Mouse (Mus musculus): ENCODE results near the gene Itgam. TPM values are rescaled to one million over a fixed set of nuclear protein-coding genes. Genes with fewer than 3 reads are reported as not detected.
"Not testable (repeated sequence)": the region's sequence is repeated elsewhere in the genome, so short reads cannot be mapped to it uniquely, and the experiment has no call there.

Itgam gene
- polyA plus RNA-seq (2014; fragmentation: Nextera tagmentation; extraction: Ambion mirVana): 0.63 and 0.82 TPM in 2 replicates

GRCm38 (mm10) chr7:128062456-128062855 is at the start of gene Itgam, which contains the start of gene Gm49368:
TSS of gene Itgam (plus strand) at chr7:128062640.
TSS of gene Gm49368 (plus strand) at chr7:128062683.
- Histone ChIP-seq H3K4me1 (ENCODE audit: control insufficient read depth in 2 of 2, insufficient read depth in 2 of 2, low read length in 2 of 2) (no peaks in the 10 kb centered on the region), H3K4me3 (ENCODE audit: control insufficient read depth in 1 of 2, insufficient read depth in 1 of 2, low read depth in 1 of 2, low read length in 2 of 2) (no peak within 1 kb of the TSS), H3K36me3 (ENCODE audit: control insufficient read depth, insufficient read depth, low read length) (no peaks in the 10 kb centered on the region), H3K9me3 (ENCODE audit: control insufficient read depth, low read length) (no peaks in the 10 kb centered on the region), H3K27me3 (ENCODE audit: control insufficient read depth, insufficient read depth, low read length) (no peaks in the 10 kb centered on the region), H3K27ac (replicated peaks in 1 of 2; ENCODE audit: control insufficient read depth in 1 of 2, insufficient read depth in 1 of 2, low read depth in 2 of 2, low read length in 2 of 2) (no peak within 1 kb of the TSS), H3K4me2 (ENCODE audit: low read length) (no peak within 1 kb of the TSS), H3K9ac (ENCODE audit: low read length) (no peak within 1 kb of the TSS)
- no peak for ATAC-seq (ENCODE audit: insufficient number of reproducible peaks, insufficient read depth, low FRiP score, low read depth)
- 88% methylated on average over 7 of the region's 7 CpGs for WGBS

GRCm38 (mm10) chr7:128013116-128013515 is 49.3 kb upstream of the Itgam start:
- H3K9ac ChIP-seq (ENCODE audit: low read length): no peak overlapping the region
- no peaks in the 10 kb centered on the region; the same call in 1 of the 2 replicates for H3K27me3 ChIP-seq (ENCODE audit: control insufficient read depth, insufficient read depth, low read length)
- H3K9me3 ChIP-seq (ENCODE audit: control insufficient read depth, low read length): no peaks in the 10 kb centered on the region
- H3K4me1 ChIP-seq (ENCODE audit: control insufficient read depth in 2 of 2, insufficient read depth in 2 of 2, low read length in 2 of 2): no peaks in the 10 kb centered on the region; a peak in 1 of 4 replicates
- no peak overlapping the region for H3K4me2 ChIP-seq (ENCODE audit: low read length)
- no peak overlapping the region for H3K27ac ChIP-seq (replicated peaks in 1 of 2; ENCODE audit: control insufficient read depth in 1 of 2, insufficient read depth in 1 of 2, low read depth in 2 of 2, low read length in 2 of 2)
- H3K4me3 ChIP-seq (ENCODE audit: control insufficient read depth in 1 of 2, insufficient read depth in 1 of 2, low read depth in 1 of 2, low read length in 2 of 2): no peak overlapping the region
- 88% methylated on average over 13 of the region's 13 CpGs for WGBS
- ATAC-seq (ENCODE audit: insufficient number of reproducible peaks, insufficient read depth, low FRiP score, low read depth): no peak
- H3K36me3 ChIP-seq (ENCODE audit: control insufficient read depth, insufficient read depth, low read length): no peaks in the 10 kb centered on the region

GRCm38 (mm10) chr7:128016134-128016533 is 46.3 kb upstream of the Itgam start:
- not testable (repeated sequence) for H3K4me2 ChIP-seq (ENCODE audit: low read length); H3K27ac ChIP-seq (replicated peaks in 1 of 2; ENCODE audit: control insufficient read depth in 1 of 2, insufficient read depth in 1 of 2, low read depth in 2 of 2, low read length in 2 of 2); H3K36me3 ChIP-seq (ENCODE audit: control insufficient read depth, insufficient read depth, low read length); ATAC-seq (ENCODE audit: insufficient number of reproducible peaks, insufficient read depth, low FRiP score, low read depth); H3K4me3 ChIP-seq (ENCODE audit: control insufficient read depth in 1 of 2, insufficient read depth in 1 of 2, low read depth in 1 of 2, low read length in 2 of 2); H3K9ac ChIP-seq (ENCODE audit: low read length); H3K27me3 ChIP-seq (ENCODE audit: control insufficient read depth, insufficient read depth, low read length); H3K9me3 ChIP-seq (ENCODE audit: control insufficient read depth, low read length); H3K4me1 ChIP-seq (ENCODE audit: control insufficient read depth in 2 of 2, insufficient read depth in 2 of 2, low read length in 2 of 2)
- 63% methylated on average over 5 of the region's 5 CpGs for WGBS

GRCm38 (mm10) chr7:128016650-128017049 is 45.8 kb upstream of the Itgam start:
- 86% methylated on average over 6 of the region's 6 CpGs for WGBS
- Histone ChIP-seq H3K27ac (replicated peaks in 1 of 2; ENCODE audit: control insufficient read depth in 1 of 2, insufficient read depth in 1 of 2, low read depth in 2 of 2, low read length in 2 of 2) (no peak overlapping the region), H3K4me3 (ENCODE audit: control insufficient read depth in 1 of 2, insufficient read depth in 1 of 2, low read depth in 1 of 2, low read length in 2 of 2) (no peak overlapping the region), H3K9me3 (ENCODE audit: control insufficient read depth, low read length) (no peaks in the 10 kb centered on the region), H3K27me3 (ENCODE audit: control insufficient read depth, insufficient read depth, low read length) (no peaks in the 10 kb centered on the region), H3K36me3 (ENCODE audit: control insufficient read depth, insufficient read depth, low read length) (no peaks in the 10 kb centered on the region), H3K4me1 (ENCODE audit: control insufficient read depth in 2 of 2, insufficient read depth in 2 of 2, low read length in 2 of 2) (no peaks in the 10 kb centered on the region), H3K9ac (ENCODE audit: low read length) (no peak overlapping the region), H3K4me2 (ENCODE audit: low read length) (no peak overlapping the region)
- no peak for ATAC-seq (ENCODE audit: insufficient number of reproducible peaks, insufficient read depth, low FRiP score, low read depth)

GRCm38 (mm10) chr7:128018275-128018674 is 44.2 kb upstream of the Itgam start:
- no peaks in the 10 kb centered on the region for H3K4me1 ChIP-seq (ENCODE audit: control insufficient read depth in 2 of 2, insufficient read depth in 2 of 2, low read length in 2 of 2)
- ATAC-seq (ENCODE audit: insufficient number of reproducible peaks, insufficient read depth, low FRiP score, low read depth): no peak
- WGBS: 84% methylated on average over 3 of the region's 3 CpGs
- H3K9me3 ChIP-seq (ENCODE audit: control insufficient read depth, low read length): no peaks in the 10 kb centered on the region
- H3K4me3 ChIP-seq (ENCODE audit: control insufficient read depth in 1 of 2, insufficient read depth in 1 of 2, low read depth in 1 of 2, low read length in 2 of 2): no peak overlapping the region
- H3K27me3 ChIP-seq (ENCODE audit: control insufficient read depth, insufficient read depth, low read length): no peaks in the 10 kb centered on the region
- no peak overlapping the region for H3K9ac ChIP-seq (ENCODE audit: low read length)
- no peak overlapping the region for H3K4me2 ChIP-seq (ENCODE audit: low read length)
- H3K36me3 ChIP-seq (ENCODE audit: control insufficient read depth, insufficient read depth, low read length): no peaks in the 10 kb centered on the region
- H3K27ac ChIP-seq (replicated peaks in 1 of 2; ENCODE audit: control insufficient read depth in 1 of 2, insufficient read depth in 1 of 2, low read depth in 2 of 2, low read length in 2 of 2): no peak overlapping the region

- ATAC-seq (ENCODE audit: insufficient number of reproducible peaks, insufficient read depth, low FRiP score, low read depth): no peak
- no peak overlapping the region for H3K9ac ChIP-seq (ENCODE audit: low read length)
- no peak overlapping the region for H3K4me2 ChIP-seq (ENCODE audit: low read length)
- no peaks in the 10 kb centered on the region for H3K36me3 ChIP-seq (ENCODE audit: control insufficient read depth, insufficient read depth, low read length)
- H3K27ac ChIP-seq (replicated peaks in 1 of 2; ENCODE audit: control insufficient read depth in 1 of 2, insufficient read depth in 1 of 2, low read depth in 2 of 2, low read length in 2 of 2): no peak overlapping the region
- 53% methylated on average over 2 of the region's 2 CpGs for WGBS
- H3K4me3 ChIP-seq (ENCODE audit: control insufficient read depth in 1 of 2, insufficient read depth in 1 of 2, low read depth in 1 of 2, low read length in 2 of 2): no peak overlapping the region
- no peaks in the 10 kb centered on the region for H3K27me3 ChIP-seq (ENCODE audit: control insufficient read depth, insufficient read depth, low read length)
- H3K9me3 ChIP-seq (ENCODE audit: control insufficient read depth, low read length): no peaks in the 10 kb centered on the region
- no peaks in the 10 kb centered on the region for H3K4me1 ChIP-seq (ENCODE audit: control insufficient read depth in 2 of 2, insufficient read depth in 2 of 2, low read length in 2 of 2)
Measured at GRCm38 (mm10) chr7:128019187-128019586, 43.3 kb upstream of the Itgam start.

- no peak for ATAC-seq (ENCODE audit: insufficient number of reproducible peaks, insufficient read depth, low FRiP score, low read depth)
- no peaks in the 10 kb centered on the region for H3K9me3 ChIP-seq (ENCODE audit: control insufficient read depth, low read length)
- no peaks in the 10 kb centered on the region for H3K27me3 ChIP-seq (ENCODE audit: control insufficient read depth, insufficient read depth, low read length)
- no peak overlapping the region for H3K4me2 ChIP-seq (ENCODE audit: low read length)
- no peak overlapping the region for H3K9ac ChIP-seq (ENCODE audit: low read length)
- WGBS: 62% methylated on average over 8 of the region's 8 CpGs
- no peak overlapping the region for H3K27ac ChIP-seq (replicated peaks in 1 of 2; ENCODE audit: control insufficient read depth in 1 of 2, insufficient read depth in 1 of 2, low read depth in 2 of 2, low read length in 2 of 2)
- H3K4me1 ChIP-seq (ENCODE audit: control insufficient read depth in 2 of 2, insufficient read depth in 2 of 2, low read length in 2 of 2): no peaks in the 10 kb centered on the region
- H3K36me3 ChIP-seq (ENCODE audit: control insufficient read depth, insufficient read depth, low read length): no peaks in the 10 kb centered on the region
- H3K4me3 ChIP-seq (ENCODE audit: control insufficient read depth in 1 of 2, insufficient read depth in 1 of 2, low read depth in 1 of 2, low read length in 2 of 2): no peak overlapping the region
Measured at GRCm38 (mm10) chr7:128022974-128023373, 39.5 kb upstream of the Itgam start.

GRCm38 (mm10) chr7:128023565-128023964 is 38.9 kb upstream of the Itgam start:
- H3K4me3 ChIP-seq (ENCODE audit: control insufficient read depth in 1 of 2, insufficient read depth in 1 of 2, low read depth in 1 of 2, low read length in 2 of 2): no peak overlapping the region
- H3K4me1 ChIP-seq (ENCODE audit: control insufficient read depth in 2 of 2, insufficient read depth in 2 of 2, low read length in 2 of 2): no peaks in the 10 kb centered on the region
- 67% methylated on average over 4 of the region's 4 CpGs for WGBS
- H3K9me3 ChIP-seq (ENCODE audit: control insufficient read depth, low read length): no peaks in the 10 kb centered on the region
- ATAC-seq (ENCODE audit: insufficient number of reproducible peaks, insufficient read depth, low FRiP score, low read depth): no peak
- no peaks in the 10 kb centered on the region for H3K27me3 ChIP-seq (ENCODE audit: control insufficient read depth, insufficient read depth, low read length)
- no peaks in the 10 kb centered on the region for H3K36me3 ChIP-seq (ENCODE audit: control insufficient read depth, insufficient read depth, low read length)
- no peak overlapping the region for H3K9ac ChIP-seq (ENCODE audit: low read length)
- no peak overlapping the region for H3K4me2 ChIP-seq (ENCODE audit: low read length)
- H3K27ac ChIP-seq (replicated peaks in 1 of 2; ENCODE audit: control insufficient read depth in 1 of 2, insufficient read depth in 1 of 2, low read depth in 2 of 2, low read length in 2 of 2): no peak overlapping the region
